Mouse (Mus musculus) heart, embryonic 11.5 days (tissue): ENCODE data around the gene 1700025C18Rik. TPM values are rescaled to one million over a fixed set of nuclear protein-coding genes. Genes with fewer than 3 reads are reported as not detected.
A peak's percentile ranks its signal among the peaks of the same experiment; 100 is the strongest.

Experiments
- ATAC-seq: fragments of 200-750 bp; cut with Nextera tagmentation; replicated peaks from 2 replicates; pipeline ENCODE4 v1.8.0; 2017; ENCODE audit warnings: moderate library complexity; ENCODE audit not compliant: insufficient number of reproducible peaks, low FRiP score, low TSS enrichment
- H3K27ac ChIP-seq: fragments of 300-500 bp; sonication (generic); 2 replicates; pipeline ENCODE4 v1.5.1; 2014; ENCODE audit warnings: mild to moderate bottlenecking, low read depth, low read length
- H3K27me3 ChIP-seq: fragments of 300-500 bp; sonication (generic); 2 replicates; pipeline ENCODE4 v1.6.1; 2014; ENCODE audit warnings: mild to moderate bottlenecking, low read length, mixed read lengths; ENCODE audit not compliant: control insufficient read depth, insufficient read depth
- H3K36me3 ChIP-seq: fragments of 300-500 bp; sonication (generic); 2 replicates; pipeline ENCODE4 v1.6.1; 2014; ENCODE audit warnings: mild to moderate bottlenecking, low read length, moderate library complexity, mixed read lengths; ENCODE audit not compliant: control insufficient read depth, insufficient read depth
- H3K4me1 ChIP-seq: fragments of 300-500 bp; sonication (generic); 2 replicates; pipeline ENCODE4 v1.6.1; 2014; ENCODE audit warnings: low read length; ENCODE audit not compliant: control insufficient read depth, insufficient read depth
- H3K4me2 ChIP-seq: fragments of 300-500 bp; sonication (generic); 2 replicates; pipeline ENCODE4 v1.6.1; 2014; ENCODE audit warnings: mild to moderate bottlenecking, moderate library complexity
- H3K4me3 ChIP-seq: fragments of 300-500 bp; sonication (generic); 2 replicates; pipeline ENCODE4 v1.5.1; 2014; ENCODE audit warnings: low read depth, low read length
- H3K9ac ChIP-seq: fragments of 300-500 bp; sonication (generic); 2 replicates; pipeline ENCODE4 v1.6.1; 2014; ENCODE audit warnings: mild to moderate bottlenecking, low read depth, low read length, moderate library complexity
- H3K9me3 ChIP-seq: fragments of 300-500 bp; sonication (generic); replicated peaks from 2 replicates; pipeline ENCODE4 v1.6.1; 2016; ENCODE audit warnings: low read length; ENCODE audit not compliant: control insufficient read depth
- WGBS: fragments of 180-500 bp; shearing (Covaris S2); extraction: QIAGEN DNeasy Blood & Tissue Kit; methylation state at CpG from one replicate; pipeline ENCODE4 v1.1.7; 2014; ENCODE audit not compliant: insufficient replicate concordance; 5-methylcytosine and 5-hydroxymethylcytosine counted together
- polyA plus RNA-seq: library from polyadenylated mRNA; unstranded; fragments of >200 nt; fragmentation: Nextera tagmentation; extraction: Ambion mirVana; gene quantifications from 2 replicates; pipeline ENCODE4 v1.2.1, GENCODE M21; 2014

1700025C18Rik gene
- polyA plus RNA-seq, 1 experiment from 2014 or later: not detected

DNA sequence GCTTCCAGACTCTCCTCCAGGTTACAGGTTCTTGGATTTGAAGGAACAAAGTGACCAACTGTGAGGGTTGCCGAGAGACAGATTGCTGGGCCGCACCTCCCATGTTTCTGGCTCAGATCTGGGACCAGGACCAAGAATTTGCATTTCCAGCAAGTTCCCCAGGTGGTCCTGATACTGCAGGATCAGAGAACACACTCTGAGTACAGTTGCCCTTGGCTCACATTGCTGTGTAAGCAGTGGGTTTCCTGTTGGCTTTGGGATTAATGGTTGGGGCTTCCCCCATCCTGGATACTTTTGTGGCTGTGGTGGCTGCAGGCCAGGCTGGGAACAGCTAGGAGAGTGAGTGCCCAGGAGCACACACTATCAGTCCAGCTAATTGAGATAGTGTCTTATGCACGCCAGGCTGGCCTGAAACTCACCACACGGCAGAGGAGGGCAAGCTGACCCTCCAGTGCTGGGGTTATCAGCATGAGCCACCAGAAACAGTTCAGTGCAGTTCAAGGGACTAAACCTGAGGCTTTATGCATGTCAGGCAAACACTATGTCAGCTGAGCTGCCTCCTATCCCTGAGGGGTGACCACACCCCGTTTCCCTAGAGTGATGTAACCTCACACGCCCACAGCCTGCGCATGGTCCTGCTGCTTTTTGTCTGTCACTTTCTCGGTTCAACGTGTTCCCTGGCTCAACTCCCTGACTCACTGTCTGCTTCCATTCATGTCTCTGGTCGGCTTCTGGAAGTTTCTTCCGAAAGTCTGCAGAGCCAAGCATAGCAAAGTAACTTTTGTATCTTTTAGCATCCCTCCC lies 16.3 kb downstream of the 1700025C18Rik start:
- Histone ChIP-seq H3K4me3 (no peak overlapping the region), H3K9ac (no peak overlapping the region), H3K27me3 (peaks cover 84% of the 10 kb centered on the region), H3K9me3 (no peaks in the 10 kb centered on the region), H3K27ac (no peak overlapping the region), H3K4me1 (no peaks in the 10 kb centered on the region), H3K4me2 (no peak overlapping the region), H3K36me3 (no peaks in the 10 kb centered on the region)
- 32% methylated on average over 11 of the region's 11 CpGs for WGBS
- ATAC-seq: no peak

DNA sequence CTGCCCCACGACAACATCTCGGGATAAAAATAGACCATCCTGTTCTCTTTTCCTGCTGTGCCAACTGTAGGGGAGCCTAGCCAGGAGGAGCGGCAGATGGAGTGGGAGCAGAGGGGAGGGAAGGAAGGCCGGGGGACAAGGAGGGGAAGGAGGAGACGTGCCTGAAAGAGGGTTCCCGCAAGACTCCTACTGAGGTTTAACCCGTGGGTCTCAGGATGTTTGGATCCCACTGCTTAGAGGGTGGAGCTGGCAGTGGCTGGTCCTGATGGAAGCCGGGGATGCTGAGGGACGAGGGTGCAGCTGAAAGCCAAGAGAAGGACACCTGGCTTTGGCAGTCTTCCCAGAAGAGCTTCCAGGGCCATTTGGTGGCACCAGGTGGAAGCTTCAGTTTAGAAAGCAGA lies 17.2 kb downstream of the 1700025C18Rik start:
- no peak for ATAC-seq
- no peak overlapping the region for H3K4me3 ChIP-seq
- no peaks in the 10 kb centered on the region for H3K9me3 ChIP-seq
- no peaks in the 10 kb centered on the region for H3K4me1 ChIP-seq
- H3K9ac ChIP-seq: no peak overlapping the region
- no peaks in the 10 kb centered on the region for H3K36me3 ChIP-seq
- no peak overlapping the region for H3K4me2 ChIP-seq
- peaks cover 80% of the 10 kb centered on the region for H3K27me3 ChIP-seq
- WGBS: 15% methylated on average over 9 of the region's 9 CpGs
- no peak overlapping the region for H3K27ac ChIP-seq

DNA sequence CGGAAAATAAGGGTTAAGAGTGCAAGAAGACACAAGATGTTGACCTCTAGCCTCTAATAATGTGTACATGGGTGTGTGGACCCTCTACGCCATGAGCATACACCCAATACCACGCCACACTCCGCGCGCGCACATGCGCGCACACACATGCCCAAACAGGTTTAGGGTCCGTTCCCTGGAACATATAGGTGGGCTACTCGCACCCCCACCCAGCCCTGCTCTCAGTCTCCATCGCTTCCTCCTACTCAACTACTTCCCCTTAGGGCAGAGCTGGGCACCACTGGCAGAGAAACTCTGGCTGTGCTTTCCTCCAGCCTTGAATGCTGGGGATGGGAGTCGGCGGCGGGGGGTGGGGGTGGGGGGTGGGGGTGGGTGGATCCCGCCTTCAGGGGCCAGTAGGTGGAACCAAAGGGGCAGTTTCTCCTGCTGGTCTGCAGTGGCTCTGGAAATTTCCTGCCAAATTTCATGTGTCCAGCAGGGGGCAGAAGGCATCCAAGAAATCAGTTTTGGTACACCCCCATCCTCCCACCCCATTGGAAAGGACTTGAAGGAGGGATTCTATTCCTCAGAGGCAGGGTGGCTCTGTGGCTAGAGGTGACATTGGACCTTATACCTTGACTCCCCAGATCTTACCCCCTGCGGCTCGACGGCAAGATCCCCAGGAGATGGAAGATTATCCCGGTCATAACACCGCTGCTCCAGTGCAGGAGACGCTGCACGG lies 20.3 kb downstream of the 1700025C18Rik start:
- no peak overlapping the region for H3K27ac ChIP-seq
- peak overlapping the region; percentile 11; the same call in 1 of the 2 replicates for H3K4me2 ChIP-seq
- no peaks in the 10 kb centered on the region for H3K36me3 ChIP-seq
- H3K4me1 ChIP-seq: no peaks in the 10 kb centered on the region
- ATAC-seq: no peak
- no peaks in the 10 kb centered on the region for H3K9me3 ChIP-seq
- H3K4me3 ChIP-seq: no peak overlapping the region
- 24% methylated on average over 23 of the region's 23 CpGs for WGBS
- no peak overlapping the region for H3K9ac ChIP-seq
- H3K27me3 ChIP-seq: peaks cover 51% of the 10 kb centered on the region

GRCm38 (mm10) chr2:165068806-165069205 lies 21.7 kb downstream of the 1700025C18Rik start:
- Histone ChIP-seq H3K4me1 (no peaks in the 10 kb centered on the region), H3K9ac (no peak overlapping the region), H3K27ac (no peak overlapping the region), H3K27me3 (peaks cover 39% of the 10 kb centered on the region), H3K4me2 (no peak overlapping the region), H3K36me3 (no peaks in the 10 kb centered on the region), H3K9me3 (no peaks in the 10 kb centered on the region), H3K4me3 (no peak overlapping the region)
- WGBS: 70% methylated on average over 2 of the region's 2 CpGs
- ATAC-seq: no peak

- no peaks in the 10 kb centered on the region for H3K9me3 ChIP-seq
- no peak overlapping the region for H3K4me2 ChIP-seq
- no peak; the same call in 1 of the 2 replicates for ATAC-seq
- no peak overlapping the region for H3K27ac ChIP-seq
- WGBS: 51% methylated on average over 7 of the region's 7 CpGs
- no peaks in the 10 kb centered on the region for H3K36me3 ChIP-seq
- no peak overlapping the region for H3K9ac ChIP-seq
- H3K4me1 ChIP-seq: no peaks in the 10 kb centered on the region
- peaks cover 9% of the 10 kb centered on the region for H3K27me3 ChIP-seq
- H3K4me3 ChIP-seq: no peak overlapping the region
These were observed 26.1 kb downstream of the 1700025C18Rik start for GRCm38 (mm10) chr2:165064489-165064888.

- no peak overlapping the region for H3K9ac ChIP-seq
- H3K36me3 ChIP-seq: no peaks in the 10 kb centered on the region
- H3K27me3 ChIP-seq: peaks cover 6% of the 10 kb centered on the region; the same call in 1 of the 2 replicates
- ATAC-seq: no peak
- 0 out of 2 replicates have a peak, but pooled peaks cover 2% of the 10 kb centered on the region for H3K4me1 ChIP-seq
- WGBS: 70% methylated on average over 16 of the region's 16 CpGs
- no peak overlapping the region for H3K27ac ChIP-seq
- H3K4me3 ChIP-seq: no peak overlapping the region
- H3K4me2 ChIP-seq: no peak overlapping the region
- H3K9me3 ChIP-seq: no peaks in the 10 kb centered on the region
These were observed 28.7 kb downstream of the 1700025C18Rik start for GRCm38 (mm10) chr2:165061638-165062433.

DNA sequence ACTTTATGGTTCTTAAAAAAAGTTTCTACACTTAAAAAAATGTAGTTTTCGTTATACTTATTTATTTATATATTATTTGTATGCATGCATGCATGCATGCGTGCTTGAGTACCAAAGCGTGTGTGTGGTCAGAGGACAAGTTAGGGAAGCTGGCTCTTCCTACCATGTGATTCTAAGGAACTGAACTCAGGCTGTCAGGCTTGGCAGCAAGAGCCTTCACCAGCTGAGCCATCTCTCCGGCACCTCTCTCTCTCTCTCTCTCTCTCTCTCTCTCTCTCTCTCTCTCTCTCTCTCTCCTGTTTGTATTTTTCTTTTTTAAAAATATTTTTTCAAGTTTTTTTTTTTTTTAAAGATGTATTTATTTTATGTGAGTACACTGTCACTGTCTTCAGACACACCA lies 30.6 kb downstream of the 1700025C18Rik start:
- WGBS: 88% methylated on average over 4 of the region's 4 CpGs
- Histone ChIP-seq H3K4me1 (peaks cover 10% of the 10 kb centered on the region; the same call in 1 of the 2 replicates), H3K9ac (no peak overlapping the region), H3K27ac (no peak overlapping the region), H3K27me3 (peaks cover 7% of the 10 kb centered on the region; the same call in 1 of the 2 replicates), H3K36me3 (no peaks in the 10 kb centered on the region), H3K4me2 (no peak overlapping the region), H3K4me3 (no peak overlapping the region), H3K9me3 (no peaks in the 10 kb centered on the region)
- ATAC-seq: no peak

- H3K36me3 ChIP-seq: no peaks in the 10 kb centered on the region
- WGBS: 66% methylated on average over 14 of the region's 14 CpGs
- H3K27me3 ChIP-seq: peaks cover 7% of the 10 kb centered on the region; the same call in 1 of the 2 replicates
- no peak overlapping the region for H3K9ac ChIP-seq
- no peaks in the 10 kb centered on the region for H3K9me3 ChIP-seq
- H3K4me2 ChIP-seq: peak overlapping the region; percentile 63
- H3K4me1 ChIP-seq: peaks cover 12% of the 10 kb centered on the region; the same call in 1 of the 2 replicates
- peak; percentile 43; the same call in 1 of the 2 replicates for ATAC-seq
- H3K4me3 ChIP-seq: peak overlapping the region; percentile 47
- no peak overlapping the region for H3K27ac ChIP-seq
These were observed 34.0 kb downstream of the 1700025C18Rik start for GRCm38 (mm10) chr2:165056377-165057085.
